Mouse (Mus musculus): ENCODE data around the gene Hexb.

- TF ChIP-seq ZC3H11A (IDR thresholded peaks at IDR 0.05; ENCODE audit: borderline replicate concordance, low read depth, low read length) (no peak), ZNF384 (IDR thresholded peaks at IDR 0.05; ENCODE audit: low read depth, low read length) (peak; percentile 16; the same call in 1 of the 2 replicates)
These were observed 60.4 kb downstream of the Hexb start, which contains the start of the genes Gfm2 and Nsa2 for GRCm38 (mm10) chr13:97137466-97138400.
